Mouse (Mus musculus): Measurements from ENCODE around the gene Iars2. TPM values are rescaled to one million over a fixed set of nuclear protein-coding genes. Genes with fewer than 3 reads are reported as not detected.
A peak's percentile ranks its signal among the peaks of the same experiment; 100 is the strongest.

Iars2 gene
- 37.1 and 40.5 TPM in 2 replicates for total RNA-seq (2014; rRNA removed)
- polyA plus RNA-seq (2015; fragmentation: Nextera tagmentation; extraction: Ambion mirVana): 15.9 TPM in 2 replicates

DNA sequence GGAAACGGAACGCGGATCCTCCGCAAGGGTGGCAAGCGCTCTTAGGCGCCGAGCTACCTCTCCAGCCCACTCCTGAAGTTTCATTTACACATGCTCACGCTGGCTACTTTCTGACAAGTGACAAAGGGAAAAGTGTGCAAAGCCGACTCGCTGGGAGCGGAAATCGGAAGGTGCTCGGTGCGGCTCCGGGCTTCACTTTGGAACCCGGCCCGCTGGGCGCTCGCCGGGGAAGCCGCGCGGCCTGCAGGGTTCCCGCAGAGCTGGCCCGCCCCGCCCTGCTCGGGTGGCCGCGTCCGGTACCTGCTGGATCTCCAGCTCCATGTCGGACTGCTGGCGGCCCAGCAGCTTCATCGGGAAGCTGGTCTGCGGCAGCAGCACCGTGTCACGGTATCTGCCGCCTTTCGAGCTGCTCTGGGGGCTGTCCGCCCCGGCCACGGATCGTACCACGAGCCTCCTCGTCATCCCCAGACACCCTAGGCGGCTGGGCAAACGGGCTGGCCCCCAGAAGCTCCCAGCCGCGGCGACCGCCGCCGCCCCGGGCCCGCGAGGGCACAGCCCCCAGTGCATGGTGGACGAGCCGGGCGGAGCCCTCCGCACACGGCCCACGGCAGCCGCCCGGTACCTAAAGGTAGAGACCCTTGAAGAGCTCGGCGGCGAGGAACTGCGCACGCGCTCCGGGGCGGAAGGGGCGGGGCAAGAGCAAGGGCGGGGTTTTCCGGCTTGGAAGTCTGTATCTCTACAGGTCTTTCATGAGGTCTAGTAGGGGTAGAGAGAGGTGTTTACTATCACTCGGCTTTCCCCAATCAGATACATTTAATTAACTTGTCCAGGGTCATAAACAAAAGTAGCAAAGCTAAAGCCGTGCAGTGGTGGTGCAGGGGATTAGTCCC, at the start of gene Iars2:
Iars2 (minus strand) TSS at position 676 of the 890 bp plus-strand sequence.
- WGBS: 1% methylated on average over 73 of the region's 76 CpGs

DNA sequence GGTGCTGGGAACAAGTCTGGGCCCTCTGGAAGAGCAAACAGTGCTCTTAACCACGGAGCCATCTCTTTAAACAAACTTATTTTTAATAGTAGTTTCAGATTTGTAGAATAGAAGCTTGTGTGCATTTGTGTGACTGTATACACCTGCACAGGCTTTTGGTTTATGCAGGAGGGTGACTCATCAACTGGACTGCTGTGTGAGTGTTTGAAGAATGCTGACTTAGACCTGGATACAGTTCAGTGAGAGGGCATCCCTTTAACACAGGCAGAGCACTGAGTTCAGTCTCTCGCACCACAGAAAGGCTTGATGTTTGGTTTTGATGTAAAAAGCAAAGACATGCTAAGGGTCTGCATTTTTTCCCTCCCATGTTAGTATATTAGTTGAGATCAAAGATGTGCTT, 48.2 kb upstream of the Iars2 start:
- Histone ChIP-seq H3K4me2 (ENCODE audit: low read depth, low read length, poor library complexity, severe bottlenecking) (no peak overlapping the region), H3K4me1 (ENCODE audit: insufficient read depth, low read length) (no peaks in the 10 kb centered on the region), H3K9ac (replicated peaks; ENCODE audit: low read length, poor library complexity, severe bottlenecking) (no peak overlapping the region), H3K27ac (ENCODE audit: low read depth, low read length) (no peak overlapping the region), H3K27me3 (ENCODE audit: insufficient read depth, low read length) (no peaks in the 10 kb centered on the region), H3K9me3 (ENCODE audit: low read length) (no peaks in the 10 kb centered on the region), H3K36me3 (ENCODE audit: insufficient read depth, low read length) (peaks cover 55% of the 10 kb centered on the region), H3K4me3 (ENCODE audit: low read depth, low read length) (no peak overlapping the region)
- no peak for TF ChIP-seq CTCF (IDR thresholded peaks at IDR 0.05)
- DNase-seq (ENCODE audit: low spot score): no peak
- ATAC-seq (ENCODE audit: low FRiP score): no peak
- WGBS: 97% methylated on average over 2 of the region's 2 CpGs

More for the DNA sequence above, at the start of gene Iars2:
- TF ChIP-seq CTCF (IDR thresholded peaks at IDR 0.05): no peak
- peak within 1 kb of the TSS; percentile 87 for H3K27ac ChIP-seq (ENCODE audit: low read depth, low read length)
- peaks cover 20% of the 10 kb centered on the region for H3K36me3 ChIP-seq (ENCODE audit: insufficient read depth, low read length)
- peak within 1 kb of the TSS; percentile 77 for H3K4me2 ChIP-seq (ENCODE audit: low read depth, low read length, poor library complexity, severe bottlenecking)
- DNase-seq (ENCODE audit: low spot score) (peak; percentile 88), ATAC-seq (ENCODE audit: low FRiP score) (peak; percentile 91)
- peak within 1 kb of the TSS; percentile 96 for H3K4me3 ChIP-seq (ENCODE audit: low read depth, low read length)
- no peaks in the 10 kb centered on the region for H3K9me3 ChIP-seq (ENCODE audit: low read length)
- H3K9ac ChIP-seq (replicated peaks; ENCODE audit: low read length, poor library complexity, severe bottlenecking): peak within 1 kb of the TSS; percentile 77
- peaks cover 9% of the 10 kb centered on the region for H3K4me1 ChIP-seq (ENCODE audit: insufficient read depth, low read length)
- H3K27me3 ChIP-seq (ENCODE audit: insufficient read depth, low read length): no peaks in the 10 kb centered on the region

DNA sequence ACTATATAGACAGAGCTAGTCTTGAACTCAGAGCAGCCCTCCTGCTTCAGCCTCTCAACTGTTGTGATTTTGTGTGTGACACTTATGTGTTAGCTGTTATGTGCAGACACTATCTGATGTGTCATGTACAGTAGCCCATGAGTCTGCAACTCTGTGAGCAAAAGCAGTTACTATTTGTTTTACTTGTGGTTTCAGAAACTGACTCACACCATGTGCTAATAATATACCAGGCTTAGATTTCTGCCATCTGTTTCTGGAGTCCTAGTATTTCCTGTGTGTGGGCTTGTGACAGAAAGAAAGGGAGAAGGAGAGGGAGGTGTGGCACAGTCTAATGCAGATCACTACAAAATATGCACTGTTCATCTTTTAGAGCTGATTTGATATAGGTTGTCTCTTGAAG, 47.2 kb upstream of the Iars2 start:
- H3K4me3 ChIP-seq (ENCODE audit: low read depth, low read length): no peak overlapping the region
- TF ChIP-seq CTCF (IDR thresholded peaks at IDR 0.05): no peak
- H3K4me1 ChIP-seq (ENCODE audit: insufficient read depth, low read length): no peaks in the 10 kb centered on the region
- ATAC-seq (ENCODE audit: low FRiP score) (no peak), DNase-seq (ENCODE audit: low spot score) (no peak)
- H3K36me3 ChIP-seq (ENCODE audit: insufficient read depth, low read length): peaks cover 54% of the 10 kb centered on the region
- no peak overlapping the region for H3K4me2 ChIP-seq (ENCODE audit: low read depth, low read length, poor library complexity, severe bottlenecking)
- no peaks in the 10 kb centered on the region for H3K9me3 ChIP-seq (ENCODE audit: low read length)
- no peak overlapping the region for H3K27ac ChIP-seq (ENCODE audit: low read depth, low read length)
- no peaks in the 10 kb centered on the region for H3K27me3 ChIP-seq (ENCODE audit: insufficient read depth, low read length)
- H3K9ac ChIP-seq (replicated peaks; ENCODE audit: low read length, poor library complexity, severe bottlenecking): no peak overlapping the region

DNA sequence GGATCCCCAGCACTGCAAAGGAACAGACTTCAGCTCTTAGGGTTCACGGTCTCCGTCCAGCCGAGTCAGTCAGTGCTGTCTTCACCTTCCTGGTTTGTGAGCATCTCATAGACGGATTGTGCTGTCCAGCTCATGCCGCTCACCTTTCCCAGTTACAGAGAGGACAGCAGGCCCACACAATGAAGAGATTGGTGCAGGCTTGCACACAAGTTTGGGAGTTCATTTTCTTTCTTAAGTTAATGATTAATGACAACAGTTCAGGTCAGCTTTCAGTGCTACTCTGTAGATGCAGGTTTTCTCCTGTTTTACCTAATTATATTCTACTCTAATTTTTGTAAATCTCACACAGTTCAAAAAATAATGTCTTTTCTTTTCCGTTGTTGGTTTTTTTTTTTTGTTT, 40.8 kb upstream of the Iars2 start:
- Histone ChIP-seq H3K36me3 (ENCODE audit: insufficient read depth, low read length) (peaks cover 27% of the 10 kb centered on the region), H3K9ac (replicated peaks; ENCODE audit: low read length, poor library complexity, severe bottlenecking) (no peak overlapping the region), H3K4me3 (ENCODE audit: low read depth, low read length) (no peak overlapping the region), H3K4me1 (ENCODE audit: insufficient read depth, low read length) (no peaks in the 10 kb centered on the region; the same call in 1 of the 2 replicates), H3K9me3 (ENCODE audit: low read length) (no peaks in the 10 kb centered on the region), H3K27me3 (ENCODE audit: insufficient read depth, low read length) (no peaks in the 10 kb centered on the region), H3K27ac (ENCODE audit: low read depth, low read length) (no peak overlapping the region), H3K4me2 (ENCODE audit: low read depth, low read length, poor library complexity, severe bottlenecking) (no peak overlapping the region)
- DNase-seq (ENCODE audit: low spot score) (no peak), ATAC-seq (ENCODE audit: low FRiP score) (no peak)
- WGBS: 93% methylated on average over 6 of the region's 6 CpGs
- no peak for TF ChIP-seq CTCF (IDR thresholded peaks at IDR 0.05)

DNA sequence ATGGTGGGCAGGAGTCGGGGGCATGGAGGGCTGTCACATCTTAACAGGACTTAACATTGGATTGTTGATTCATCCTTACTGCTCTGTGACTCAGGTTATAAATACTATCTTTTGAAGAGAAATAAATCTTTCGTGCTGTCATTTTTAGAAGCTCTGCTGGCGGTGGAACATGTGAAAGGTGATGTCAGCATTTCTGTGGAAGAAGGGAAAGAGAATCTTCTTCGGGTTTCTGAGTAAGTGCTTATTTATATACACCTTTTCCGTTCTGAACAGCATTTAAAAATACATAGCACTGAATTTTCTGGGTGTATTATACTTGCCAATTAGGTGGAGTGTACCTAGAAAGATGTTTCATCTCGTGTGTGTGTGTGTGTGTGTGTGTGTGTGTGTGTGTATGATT, 38.2 kb upstream of the Iars2 start:
- no peak for ATAC-seq (ENCODE audit: low FRiP score)
- no peak for TF ChIP-seq CTCF (IDR thresholded peaks at IDR 0.05)
- Histone ChIP-seq H3K4me1 (ENCODE audit: insufficient read depth, low read length) (peaks cover 10% of the 10 kb centered on the region; the same call in 1 of the 2 replicates), H3K27ac (ENCODE audit: low read depth, low read length) (no peak overlapping the region), H3K36me3 (ENCODE audit: insufficient read depth, low read length) (peaks cover 14% of the 10 kb centered on the region), H3K4me2 (ENCODE audit: low read depth, low read length, poor library complexity, severe bottlenecking) (no peak overlapping the region), H3K9me3 (ENCODE audit: low read length) (no peaks in the 10 kb centered on the region), H3K4me3 (ENCODE audit: low read depth, low read length) (no peak overlapping the region), H3K9ac (replicated peaks; ENCODE audit: low read length, poor library complexity, severe bottlenecking) (no peak overlapping the region), H3K27me3 (ENCODE audit: insufficient read depth, low read length) (no peaks in the 10 kb centered on the region)
- no peak for DNase-seq (ENCODE audit: low spot score)
- WGBS: 89% methylated on average over 6 of the region's 6 CpGs

DNA sequence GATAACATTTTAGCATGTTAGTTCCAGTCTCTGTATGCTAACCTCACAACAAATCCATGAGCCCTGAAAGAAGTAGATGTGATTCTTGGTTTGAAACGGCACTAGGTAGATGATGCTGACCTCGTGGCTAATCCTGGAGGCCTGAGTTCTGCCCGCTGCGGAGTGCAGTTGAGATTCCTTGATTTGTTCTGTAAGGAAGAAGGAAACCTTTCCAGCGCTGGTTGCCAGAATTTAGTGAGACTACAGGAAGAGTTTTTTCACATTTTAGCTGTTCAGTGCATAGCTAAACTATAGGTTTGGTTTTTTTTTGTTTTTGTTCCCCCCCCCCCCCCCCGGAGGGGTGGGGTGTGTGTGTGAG, 35.0 kb upstream of the Iars2 start:
- DNase-seq (ENCODE audit: low spot score) (no peak), ATAC-seq (ENCODE audit: low FRiP score) (no peak)
- Histone ChIP-seq H3K4me2 (ENCODE audit: low read depth, low read length, poor library complexity, severe bottlenecking) (peak overlapping the region; percentile 67), H3K9ac (replicated peaks; ENCODE audit: low read length, poor library complexity, severe bottlenecking) (peak overlapping the region; percentile 84), H3K27me3 (ENCODE audit: insufficient read depth, low read length) (no peaks in the 10 kb centered on the region), H3K27ac (ENCODE audit: low read depth, low read length) (peak overlapping the region; percentile 88; the same call in 1 of the 2 replicates), H3K4me3 (ENCODE audit: low read depth, low read length) (peak overlapping the region; percentile 92), H3K4me1 (ENCODE audit: insufficient read depth, low read length) (peaks cover 10% of the 10 kb centered on the region; the same call in 1 of the 2 replicates), H3K9me3 (ENCODE audit: low read length) (no peaks in the 10 kb centered on the region), H3K36me3 (ENCODE audit: insufficient read depth, low read length) (no peaks in the 10 kb centered on the region)
- TF ChIP-seq CTCF (IDR thresholded peaks at IDR 0.05): no peak
- WGBS: 31% methylated on average over 5 of the region's 6 CpGs
